Mouse (Mus musculus) midbrain, embryonic 10.5 days (tissue): ENCODE measurements around the gene Lpar3. TPM values are rescaled to one million over a fixed set of nuclear protein-coding genes. Genes with fewer than 3 reads are reported as not detected.

Experiments
- DNase-seq: peaks from one replicate; pipeline ENCODE4 v3.0.0-alpha.2; 2017; ENCODE audit warnings: low spot score
- H3K27ac ChIP-seq: fragments of 300-500 bp; sonication (generic); replicated peaks from 2 replicates; pipeline ENCODE4 v1.5.1; 2016; ENCODE audit warnings: mild to moderate bottlenecking
- H3K27me3 ChIP-seq: fragments of 300-500 bp; sonication (generic); 2 replicates; pipeline ENCODE4 v1.6.1; 2016; ENCODE audit warnings: low read depth, mild to moderate bottlenecking; ENCODE audit not compliant: poor library complexity, severe bottlenecking
- H3K36me3 ChIP-seq: fragments of 300-500 bp; sonication (generic); 2 replicates; pipeline ENCODE4 v1.6.1; 2016; ENCODE audit warnings: mild to moderate bottlenecking, moderate library complexity
- H3K4me1 ChIP-seq: fragments of 300-500 bp; sonication (generic); 2 replicates; pipeline ENCODE4 v1.6.1; 2016
- H3K4me3 ChIP-seq: fragments of 300-500 bp; sonication (generic); 2 replicates; pipeline ENCODE4 v1.5.1; 2016; ENCODE audit warnings: mild to moderate bottlenecking, moderate library complexity
- H3K9me3 ChIP-seq: fragments of 300-500 bp; sonication (generic); replicated peaks from 2 replicates; pipeline ENCODE4 v1.6.1; 2016; ENCODE audit warnings: mild to moderate bottlenecking
- WGBS: fragments of 180-500 bp; shearing (Covaris S2); methylation state at CpG from one replicate; pipeline ENCODE4 v1.1.7; 2016; 5-methylcytosine and 5-hydroxymethylcytosine counted together
- polyA plus RNA-seq: library from polyadenylated mRNA; unstranded; fragments of >200 nt; fragmentation: Nextera tagmentation; extraction: Ambion mirVana; gene quantifications from 2 replicates; pipeline ENCODE4 v1.2.1, GENCODE M21; 2016

The Lpar3 gene
- polyA plus RNA-seq, 1 experiment from 2014 or later, result 0.47 TPM

- Histone ChIP-seq H3K27me3 (no peaks in the 10 kb centered on the region), H3K4me1 (peaks cover 14% of the 10 kb centered on the region), H3K36me3 (no peaks in the 10 kb centered on the region), H3K9me3 (no peaks in the 10 kb centered on the region), H3K27ac (peak overlapping the region; percentile 28; the same call in 1 of the 2 replicates), H3K4me3 (no peak overlapping the region)
- WGBS, result 91% methylated on average over 21 of the region's 21 CpGs
- DNase-seq, result no peak
Measured at GRCm38 (mm10) chr3:146304556-146305405, 84.0 kb downstream of the Lpar3 start.

GRCm38 (mm10) chr3:146307341-146307740 lies 86.6 kb downstream of the Lpar3 start:
- WGBS, result 73% methylated on average over 3 of the region's 3 CpGs
- H3K4me1 ChIP-seq, result peaks cover 33% of the 10 kb centered on the region
- DNase-seq, result no peak
- no peaks in the 10 kb centered on the region for H3K36me3 ChIP-seq
- H3K9me3 ChIP-seq, result no peaks in the 10 kb centered on the region
- H3K27me3 ChIP-seq, result no peaks in the 10 kb centered on the region
- H3K27ac ChIP-seq, result no peak overlapping the region
- H3K4me3 ChIP-seq, result no peak overlapping the region

- Histone ChIP-seq H3K27ac (no peak overlapping the region), H3K4me3 (no peak overlapping the region), H3K9me3 (no peaks in the 10 kb centered on the region), H3K36me3 (no peaks in the 10 kb centered on the region), H3K27me3 (no peaks in the 10 kb centered on the region), H3K4me1 (peaks cover 33% of the 10 kb centered on the region)
- DNase-seq, result no peak
- 81% methylated on average over 2 of the region's 2 CpGs for WGBS
Measured at GRCm38 (mm10) chr3:146307886-146308285, 87.1 kb downstream of the Lpar3 start.

GRCm38 (mm10) chr3:146309586-146309985 lies 88.8 kb downstream of the Lpar3 start:
- no peak overlapping the region for H3K27ac ChIP-seq
- H3K4me3 ChIP-seq, result no peak overlapping the region
- no peak for DNase-seq
- no peaks in the 10 kb centered on the region for H3K9me3 ChIP-seq
- H3K4me1 ChIP-seq, result peaks cover 33% of the 10 kb centered on the region
- WGBS, result 74% methylated on average over 8 of the region's 8 CpGs
- no peaks in the 10 kb centered on the region for H3K36me3 ChIP-seq
- H3K27me3 ChIP-seq, result no peaks in the 10 kb centered on the region

GRCm38 (mm10) chr3:146311121-146311538 lies 90.4 kb downstream of the Lpar3 start:
- no peak for DNase-seq
- Histone ChIP-seq H3K4me3 (no peak overlapping the region), H3K27me3 (no peaks in the 10 kb centered on the region), H3K4me1 (peaks cover 25% of the 10 kb centered on the region), H3K9me3 (no peaks in the 10 kb centered on the region), H3K27ac (peak overlapping the region; percentile 52), H3K36me3 (no peaks in the 10 kb centered on the region)
- 15% methylated on average over 9 of the region's 9 CpGs for WGBS

- H3K4me1 ChIP-seq, result peaks cover 33% of the 10 kb centered on the region
- DNase-seq, result no peak
- H3K4me3 ChIP-seq, result no peak overlapping the region
- no peaks in the 10 kb centered on the region for H3K9me3 ChIP-seq
- H3K36me3 ChIP-seq, result no peaks in the 10 kb centered on the region
- 87% methylated on average over 8 of the region's 8 CpGs for WGBS
- no peak overlapping the region for H3K27ac ChIP-seq
- H3K27me3 ChIP-seq, result no peaks in the 10 kb centered on the region; the same call in 1 of the 2 replicates
Measured at GRCm38 (mm10) chr3:146315414-146315813, 94.7 kb downstream of the Lpar3 start.

- WGBS, result 91% methylated on average over 8 of the region's 8 CpGs
- H3K4me3 ChIP-seq, result no peak overlapping the region
- peaks cover 25% of the 10 kb centered on the region for H3K4me1 ChIP-seq
- no peaks in the 10 kb centered on the region for H3K36me3 ChIP-seq
- no peak overlapping the region for H3K27ac ChIP-seq
- peaks cover 6% of the 10 kb centered on the region; the same call in 1 of the 2 replicates for H3K27me3 ChIP-seq
- DNase-seq, result no peak
- H3K9me3 ChIP-seq, result no peaks in the 10 kb centered on the region
Measured at GRCm38 (mm10) chr3:146316293-146316692, 95.5 kb downstream of the Lpar3 start.

GRCm38 (mm10) chr3:146317366-146317765 lies 96.6 kb downstream of the Lpar3 start:
- DNase-seq, result no peak
- 89% methylated on average over 7 of the region's 7 CpGs for WGBS
- peaks cover 17% of the 10 kb centered on the region for H3K4me1 ChIP-seq
- no peaks in the 10 kb centered on the region for H3K36me3 ChIP-seq
- no peaks in the 10 kb centered on the region for H3K9me3 ChIP-seq
- H3K27ac ChIP-seq, result no peak overlapping the region
- H3K4me3 ChIP-seq, result no peak overlapping the region
- peaks cover 7% of the 10 kb centered on the region; the same call in 1 of the 2 replicates for H3K27me3 ChIP-seq

- Histone ChIP-seq H3K4me1 (peaks cover 17% of the 10 kb centered on the region), H3K27ac (no peak overlapping the region)
- no peak for DNase-seq
Measured at GRCm38 (mm10) chr3:146317911-146318310, 97.1 kb downstream of the Lpar3 start.

GRCm38 (mm10) chr3:146318520-146318938 lies 97.8 kb downstream of the Lpar3 start:
- WGBS, result 54% methylated on average over 16 of the region's 16 CpGs
- peak; percentile 47 for DNase-seq
- peaks cover 17% of the 10 kb centered on the region for H3K4me1 ChIP-seq
- H3K27ac ChIP-seq, result peak overlapping the region; percentile 65
- no peaks in the 10 kb centered on the region for H3K36me3 ChIP-seq
- H3K4me3 ChIP-seq, result no peak overlapping the region
- peaks cover 7% of the 10 kb centered on the region; the same call in 1 of the 2 replicates for H3K27me3 ChIP-seq
- no peaks in the 10 kb centered on the region for H3K9me3 ChIP-seq

More at GRCm38 (mm10) chr3:146317911-146318310, 97.1 kb downstream of the Lpar3 start:
- H3K36me3 ChIP-seq, result no peaks in the 10 kb centered on the region
- H3K27me3 ChIP-seq, result peaks cover 7% of the 10 kb centered on the region; the same call in 1 of the 2 replicates
- no peak overlapping the region for H3K4me3 ChIP-seq
- H3K9me3 ChIP-seq, result no peaks in the 10 kb centered on the region
- WGBS, result 85% methylated on average over 12 of the region's 12 CpGs

GRCm38 (mm10) chr3:146318987-146319386 lies 98.2 kb downstream of the Lpar3 start:
- no peaks in the 10 kb centered on the region for H3K36me3 ChIP-seq
- DNase-seq, result peak; percentile 23
- 32% methylated on average over 13 of the region's 13 CpGs for WGBS

GRCm38 (mm10) chr3:146319503-146319902 lies 98.7 kb downstream of the Lpar3 start:
- DNase-seq, result no peak
- WGBS, result 86% methylated on average over 14 of the region's 14 CpGs
- Histone ChIP-seq H3K4me3 (no peak overlapping the region), H3K36me3 (no peaks in the 10 kb centered on the region), H3K27me3 (peaks cover 9% of the 10 kb centered on the region; the same call in 1 of the 2 replicates), H3K4me1 (peaks cover 17% of the 10 kb centered on the region), H3K27ac (no peak overlapping the region), H3K9me3 (no peaks in the 10 kb centered on the region)

More at GRCm38 (mm10) chr3:146318987-146319386, 98.2 kb downstream of the Lpar3 start:
- no peak overlapping the region; the same call in 1 of the 2 replicates for H3K4me3 ChIP-seq
- peak overlapping the region; percentile 65 for H3K27ac ChIP-seq
- peaks cover 7% of the 10 kb centered on the region; the same call in 1 of the 2 replicates for H3K27me3 ChIP-seq
- peaks cover 17% of the 10 kb centered on the region for H3K4me1 ChIP-seq
- H3K9me3 ChIP-seq, result no peaks in the 10 kb centered on the region

GRCm38 (mm10) chr3:146324949-146325348 lies 104.2 kb downstream of the Lpar3 start:
- 76% methylated on average over 8 of the region's 8 CpGs for WGBS
- Histone ChIP-seq H3K27ac (no peak overlapping the region), H3K9me3 (no peaks in the 10 kb centered on the region), H3K27me3 (peaks cover 23% of the 10 kb centered on the region), H3K36me3 (no peaks in the 10 kb centered on the region), H3K4me1 (peaks cover 22% of the 10 kb centered on the region), H3K4me3 (no peak overlapping the region)
- no peak for DNase-seq
